Mouse (Mus musculus) megakaryocyte, embryonic 14.5 days (primary cell): ENCODE measurements at regions not wholly inside any gene's neighbourhood (a gene's known extent, or its start where the extent isn't known, plus 50 kb on each side); places are given as distances from the start of the nearest gene placed in this dataset.

ENCODE experiments used
- H3K27me3 ChIP-seq: replicated peaks from 2 replicates; pipeline ENCODE3; 2012; ENCODE audit warnings: inconsistent platforms
- H3K36me3 ChIP-seq: replicated peaks from 2 replicates; pipeline ENCODE3; 2012; ENCODE audit warnings: low read length, inconsistent platforms, mixed read lengths
- H3K4me1 ChIP-seq: 2 replicates; pipeline ENCODE4 v1.6.1; 2012; ENCODE audit warnings: inconsistent platforms
- H3K4me3 ChIP-seq: replicated peaks from 2 replicates; pipeline ENCODE3; 2012; ENCODE audit warnings: moderate library complexity, mild to moderate bottlenecking, inconsistent platforms
- H3K9me3 ChIP-seq: 2 replicates; pipeline ENCODE4 v1.6.1; 2012; ENCODE audit warnings: inconsistent platforms
- FLI1 ChIP-seq: IDR thresholded peaks from 2 replicates; pipeline ENCODE4 v1.6.1; 2012; ENCODE audit warnings: low read length, inconsistent platforms, mixed read lengths
- GATA1 ChIP-seq: IDR thresholded peaks from 3 replicates; pipeline ENCODE4 v1.6.1; 2012; ENCODE audit warnings: mixed read lengths, low read length, inconsistent platforms, borderline replicate concordance

GRCm38 (mm10) chr9:101369380-101369779, 117.8 kb upstream of the Ppp2r3a start:
- H3K4me3 ChIP-seq: no peak overlapping the region
- no peaks in the 10 kb centered on the region for H3K36me3 ChIP-seq
- no peak for TF ChIP-seq GATA1
- TF ChIP-seq FLI1: no peak
- H3K4me1 ChIP-seq: no peaks in the 10 kb centered on the region
- no peaks in the 10 kb centered on the region for H3K27me3 ChIP-seq
- H3K9me3 ChIP-seq: no peaks in the 10 kb centered on the region

- no peaks in the 10 kb centered on the region for H3K27me3 ChIP-seq
- no peak overlapping the region for H3K4me3 ChIP-seq
- no peaks in the 10 kb centered on the region for H3K4me1 ChIP-seq
- TF ChIP-seq GATA1 (no peak), FLI1 (no peak)
- H3K36me3 ChIP-seq: no peaks in the 10 kb centered on the region
- H3K9me3 ChIP-seq: no peaks in the 10 kb centered on the region
Measured at GRCm38 (mm10) chr9:101356607-101357006, 105.0 kb upstream of the Ppp2r3a start.

GRCm38 (mm10) chr9:101348771-101349170, 97.2 kb upstream of the Ppp2r3a start:
- TF ChIP-seq GATA1: no peak
- TF ChIP-seq FLI1: no peak

GRCm38 (mm10) chr9:101342887-101343286, 91.3 kb upstream of the Ppp2r3a start:
- H3K27me3 ChIP-seq: no peaks in the 10 kb centered on the region
- H3K4me1 ChIP-seq: no peaks in the 10 kb centered on the region
- no peak overlapping the region for H3K4me3 ChIP-seq
- H3K9me3 ChIP-seq: no peaks in the 10 kb centered on the region
- no peaks in the 10 kb centered on the region for H3K36me3 ChIP-seq
- no peak for TF ChIP-seq GATA1
- TF ChIP-seq FLI1: no peak

More at GRCm38 (mm10) chr9:101348771-101349170, 97.2 kb upstream of the Ppp2r3a start:
- H3K27me3 ChIP-seq: no peaks in the 10 kb centered on the region
- no peaks in the 10 kb centered on the region for H3K4me1 ChIP-seq
- H3K36me3 ChIP-seq: no peaks in the 10 kb centered on the region
- H3K4me3 ChIP-seq: no peak overlapping the region
- H3K9me3 ChIP-seq: no peaks in the 10 kb centered on the region

- no peak for TF ChIP-seq GATA1
- no peak for TF ChIP-seq FLI1
- H3K9me3 ChIP-seq: no peaks in the 10 kb centered on the region
- no peak overlapping the region for H3K4me3 ChIP-seq
- no peaks in the 10 kb centered on the region for H3K4me1 ChIP-seq
- no peaks in the 10 kb centered on the region for H3K27me3 ChIP-seq
- H3K36me3 ChIP-seq: no peaks in the 10 kb centered on the region
Measured at GRCm38 (mm10) chr9:101340796-101341465, 89.3 kb upstream of the Ppp2r3a start.

GRCm38 (mm10) chr9:101329032-101329824, 77.6 kb upstream of the Ppp2r3a start:
- H3K9me3 ChIP-seq: no peaks in the 10 kb centered on the region
- no peak for TF ChIP-seq FLI1
- H3K36me3 ChIP-seq: no peaks in the 10 kb centered on the region
- no peaks in the 10 kb centered on the region for H3K27me3 ChIP-seq
- no peaks in the 10 kb centered on the region for H3K4me1 ChIP-seq
- H3K4me3 ChIP-seq: no peak overlapping the region

GRCm38 (mm10) chr9:101326961-101327360, 75.4 kb upstream of the Ppp2r3a start:
- Histone ChIP-seq H3K27me3 (no peaks in the 10 kb centered on the region), H3K4me3 (no peak overlapping the region), H3K9me3 (no peaks in the 10 kb centered on the region), H3K4me1 (no peaks in the 10 kb centered on the region), H3K36me3 (no peaks in the 10 kb centered on the region)
- no peak for TF ChIP-seq GATA1
- TF ChIP-seq FLI1: no peak

GRCm38 (mm10) chr9:101314036-101314435, 62.4 kb upstream of the Ppp2r3a start:
- Histone ChIP-seq H3K27me3 (peaks cover 1% of the 10 kb centered on the region), H3K4me1 (no peaks in the 10 kb centered on the region), H3K4me3 (no peak overlapping the region), H3K36me3 (no peaks in the 10 kb centered on the region), H3K9me3 (peaks cover 5% of the 10 kb centered on the region)
- TF ChIP-seq GATA1 (no peak), FLI1 (no peak)

GRCm38 (mm10) chr9:101306408-101306935, 54.9 kb upstream of the Ppp2r3a start:
- Histone ChIP-seq H3K27me3 (no peaks in the 10 kb centered on the region), H3K9me3 (peaks cover 10% of the 10 kb centered on the region), H3K4me3 (no peak overlapping the region), H3K36me3 (no peaks in the 10 kb centered on the region), H3K4me1 (no peaks in the 10 kb centered on the region)
- TF ChIP-seq GATA1: no peak

- TF ChIP-seq GATA1 (no peak), FLI1 (no peak)
- Histone ChIP-seq H3K9me3 (peaks cover 10% of the 10 kb centered on the region), H3K4me1 (no peaks in the 10 kb centered on the region), H3K27me3 (no peaks in the 10 kb centered on the region), H3K36me3 (no peaks in the 10 kb centered on the region), H3K4me3 (no peak overlapping the region)
Measured at GRCm38 (mm10) chr9:101305730-101306129, 54.1 kb upstream of the Ppp2r3a start.
